Mouse (Mus musculus) lung, embryonic 14.5 days (tissue): ENCODE data around the gene Elmo1. TPM values are rescaled to one million over a fixed set of nuclear protein-coding genes. Genes with fewer than 3 reads are reported as not detected.

Experiments used
- ATAC-seq: fragments of 200-750 bp; cut with Nextera tagmentation; 2 replicates; pipeline ENCODE4 v1.8.0; 2017; ENCODE audit warnings: mild to moderate bottlenecking, moderate TSS enrichment, moderate library complexity; ENCODE audit not compliant: insufficient read depth
- DNase-seq: peaks from one replicate; pipeline ENCODE4 v3.0.0-alpha.2; 2015
- H3K27ac ChIP-seq: fragments of 300-500 bp; sonication (generic); 2 replicates; pipeline ENCODE4 v1.5.1; 2014; ENCODE audit warnings: low read depth, mild to moderate bottlenecking, moderate library complexity
- H3K27me3 ChIP-seq: fragments of 300-500 bp; sonication (generic); 2 replicates; pipeline ENCODE4 v1.6.1; 2014; ENCODE audit warnings: low read length, control low read depth; ENCODE audit not compliant: insufficient read depth
- H3K36me3 ChIP-seq: fragments of 300-500 bp; sonication (generic); 2 replicates; pipeline ENCODE4 v1.6.1; 2014; ENCODE audit warnings: control low read depth; ENCODE audit not compliant: insufficient read depth
- H3K4me1 ChIP-seq: fragments of 300-500 bp; sonication (generic); 2 replicates; pipeline ENCODE4 v1.6.1; 2014; ENCODE audit warnings: antibody characterized with exemption, control low read depth; ENCODE audit not compliant: insufficient read depth
- H3K4me2 ChIP-seq: fragments of 300-500 bp; sonication (generic); 2 replicates; pipeline ENCODE4 v1.6.1; 2014; ENCODE audit warnings: mild to moderate bottlenecking
- H3K4me3 ChIP-seq: fragments of 300-500 bp; sonication (generic); 2 replicates; pipeline ENCODE4 v1.5.1; 2014; ENCODE audit warnings: low read depth, low read length
- H3K9ac ChIP-seq: fragments of 300-500 bp; sonication (generic); 2 replicates; pipeline ENCODE4 v1.6.1; 2014
- H3K9me3 ChIP-seq: fragments of 300-500 bp; sonication (generic); 2 replicates; pipeline ENCODE4 v1.6.1; 2016; ENCODE audit warnings: low read depth, low read length, control low read depth
- CTCF ChIP-seq: IDR thresholded peaks from 2 replicates; pipeline ENCODE4 v1.5.1; 2016; ENCODE audit warnings: antibody characterized with exemption, low read depth
- WGBS: fragments of 180-500 bp; shearing (Covaris S2); extraction: QIAGEN DNeasy Blood & Tissue Kit; methylation state at CpG from one replicate; pipeline ENCODE4 v1.1.7; 2014; 5-methylcytosine and 5-hydroxymethylcytosine counted together
- polyA plus RNA-seq: library from polyadenylated mRNA; unstranded; fragments of >200 nt; fragmentation: Nextera tagmentation; extraction: Ambion mirVana; gene quantifications from 2 replicates; pipeline ENCODE4 v1.2.1, GENCODE M21; 2014

Gene Elmo1
- polyA plus RNA-seq, 1 experiment from 2014 or later: 37.8 TPM

GRCm38 (mm10) chr13:20354604-20354999, 264.2 kb downstream of the Elmo1 start:
- H3K4me3 ChIP-seq: no peak overlapping the region
- H3K27ac ChIP-seq: no peak overlapping the region
- no peaks in the 10 kb centered on the region for H3K36me3 ChIP-seq
- TF ChIP-seq CTCF: no peak
- no peaks in the 10 kb centered on the region for H3K4me1 ChIP-seq
- no peak overlapping the region for H3K9ac ChIP-seq
- DNase-seq (no peak), ATAC-seq (no peak)
- H3K27me3 ChIP-seq: no peaks in the 10 kb centered on the region
- 67% methylated on average over 5 of the region's 5 CpGs for WGBS
- no peak overlapping the region for H3K4me2 ChIP-seq
- no peaks in the 10 kb centered on the region for H3K9me3 ChIP-seq

- Histone ChIP-seq H3K27ac (no peak overlapping the region), H3K4me3 (no peak overlapping the region), H3K9me3 (peaks cover 6% of the 10 kb centered on the region; the same call in 1 of the 2 replicates), H3K36me3 (no peaks in the 10 kb centered on the region), H3K4me2 (no peak overlapping the region), H3K4me1 (no peaks in the 10 kb centered on the region), H3K9ac (no peak overlapping the region), H3K27me3 (no peaks in the 10 kb centered on the region)
- ATAC-seq (no peak), DNase-seq (no peak)
- no peak for TF ChIP-seq CTCF
- 52% methylated on average over 2 of the region's 2 CpGs for WGBS
These were observed 272.1 kb downstream of the Elmo1 start for GRCm38 (mm10) chr13:20362541-20362940.

- Histone ChIP-seq H3K9ac (no peak overlapping the region), H3K27me3 (no peaks in the 10 kb centered on the region), H3K27ac (no peak overlapping the region), H3K4me1 (no peaks in the 10 kb centered on the region), H3K4me3 (no peak overlapping the region), H3K9me3 (no peaks in the 10 kb centered on the region), H3K4me2 (no peak overlapping the region), H3K36me3 (no peaks in the 10 kb centered on the region)
- WGBS: 56% methylated on average over 7 of the region's 7 CpGs
- ATAC-seq: no peak
- TF ChIP-seq CTCF: no peak
- no peak for DNase-seq
These were observed 275.6 kb downstream of the Elmo1 start for GRCm38 (mm10) chr13:20365828-20366593.

GRCm38 (mm10) chr13:20370036-20370802, 279.8 kb downstream of the Elmo1 start:
- H3K36me3 ChIP-seq: no peaks in the 10 kb centered on the region
- DNase-seq (no peak), ATAC-seq (no peak)
- H3K9me3 ChIP-seq: no peaks in the 10 kb centered on the region
- WGBS: 92% methylated on average over 5 of the region's 5 CpGs
- no peak overlapping the region for H3K27ac ChIP-seq
- no peak overlapping the region for H3K9ac ChIP-seq
- H3K4me2 ChIP-seq: no peak overlapping the region
- no peaks in the 10 kb centered on the region for H3K4me1 ChIP-seq
- no peaks in the 10 kb centered on the region for H3K27me3 ChIP-seq
- no peak for TF ChIP-seq CTCF
- no peak overlapping the region for H3K4me3 ChIP-seq

- WGBS: 54% methylated on average over 6 of the region's 6 CpGs
- ATAC-seq: no peak
These were observed 281.1 kb downstream of the Elmo1 start for GRCm38 (mm10) chr13:20371501-20371900.

GRCm38 (mm10) chr13:20372335-20372734, 281.9 kb downstream of the Elmo1 start:
- ATAC-seq (peak; percentile 70), DNase-seq (peak; percentile 38)
- TF ChIP-seq CTCF: no peak
- no peak overlapping the region for H3K4me2 ChIP-seq
- H3K27me3 ChIP-seq: no peaks in the 10 kb centered on the region
- no peaks in the 10 kb centered on the region for H3K4me1 ChIP-seq
- H3K27ac ChIP-seq: no peak overlapping the region
- 24% methylated on average over 4 of the region's 4 CpGs for WGBS
- no peak overlapping the region for H3K9ac ChIP-seq
- H3K9me3 ChIP-seq: no peaks in the 10 kb centered on the region
- no peaks in the 10 kb centered on the region for H3K36me3 ChIP-seq
- H3K4me3 ChIP-seq: no peak overlapping the region

More at GRCm38 (mm10) chr13:20371501-20371900, 281.1 kb downstream of the Elmo1 start:
- Histone ChIP-seq H3K27me3 (no peaks in the 10 kb centered on the region), H3K4me1 (no peaks in the 10 kb centered on the region), H3K27ac (no peak overlapping the region), H3K4me3 (no peak overlapping the region), H3K9me3 (no peaks in the 10 kb centered on the region), H3K4me2 (no peak overlapping the region), H3K36me3 (no peaks in the 10 kb centered on the region), H3K9ac (no peak overlapping the region)
- no peak for TF ChIP-seq CTCF
- DNase-seq: no peak

GRCm38 (mm10) chr13:20378869-20379268, 288.5 kb downstream of the Elmo1 start:
- DNase-seq: peak; percentile 78
- H3K4me1 ChIP-seq: no peaks in the 10 kb centered on the region
- no peak overlapping the region for H3K4me2 ChIP-seq
- H3K9ac ChIP-seq: no peak overlapping the region
- no peaks in the 10 kb centered on the region for H3K27me3 ChIP-seq
- H3K4me3 ChIP-seq: no peak overlapping the region
- no peaks in the 10 kb centered on the region for H3K36me3 ChIP-seq
- no peak for TF ChIP-seq CTCF
- H3K9me3 ChIP-seq: no peaks in the 10 kb centered on the region
- peak; percentile 86 for ATAC-seq
- 45% methylated on average over 8 of the region's 8 CpGs for WGBS
- H3K27ac ChIP-seq: no peak overlapping the region
